Mouse (Mus musculus): Measurements from ENCODE around the gene Adora2a.
"Not testable (repeated sequence)": the region's sequence is repeated elsewhere in the genome, so short reads cannot be mapped to it uniquely, and the experiment has no call there.

Adora2a gene

GRCm38 (mm10) chr10:75345265-75345664, 28.6 kb downstream of the Adora2a start:
- no peak for DNase-seq (ENCODE audit: low read depth, low spot score)

GRCm38 (mm10) chr10:75350564-75350963, 33.9 kb downstream of the Adora2a start:
- DNase-seq (ENCODE audit: low read depth, low spot score) = no peak

GRCm38 (mm10) chr10:75352541-75352940, 35.9 kb downstream of the Adora2a start:
- DNase-seq (ENCODE audit: low read depth, low spot score) = no peak

GRCm38 (mm10) chr10:75353838-75354241, 37.2 kb downstream of the Adora2a start:
- not testable (repeated sequence) for DNase-seq (ENCODE audit: low read depth, low spot score)

- DNase-seq (ENCODE audit: low read depth, low spot score) = no peak
These were observed 38.7 kb downstream of the Adora2a start for GRCm38 (mm10) chr10:75355341-75355740.

- not testable (repeated sequence) for DNase-seq (ENCODE audit: low read depth, low spot score)
These were observed 47.6 kb downstream of the Adora2a start for GRCm38 (mm10) chr10:75364214-75364690.

- DNase-seq (ENCODE audit: low read depth, low spot score) = no peak
These were observed 48.1 kb downstream of the Adora2a start for GRCm38 (mm10) chr10:75364796-75365195.

GRCm38 (mm10) chr10:75365231-75365633, 48.6 kb downstream of the Adora2a start:
- DNase-seq (ENCODE audit: low read depth, low spot score) = no peak

- DNase-seq (ENCODE audit: low read depth, low spot score) = not testable (repeated sequence)
These were observed 57.1 kb downstream of the Adora2a start for GRCm38 (mm10) chr10:75373655-75374351.

GRCm38 (mm10) chr10:75378688-75379087, 62.0 kb downstream of the Adora2a start:
- DNase-seq (ENCODE audit: low read depth, low spot score) = no peak

All from 3T3-L1 (cell line).